Mouse (Mus musculus): ENCODE results near the gene Dmc1.

DNA sequence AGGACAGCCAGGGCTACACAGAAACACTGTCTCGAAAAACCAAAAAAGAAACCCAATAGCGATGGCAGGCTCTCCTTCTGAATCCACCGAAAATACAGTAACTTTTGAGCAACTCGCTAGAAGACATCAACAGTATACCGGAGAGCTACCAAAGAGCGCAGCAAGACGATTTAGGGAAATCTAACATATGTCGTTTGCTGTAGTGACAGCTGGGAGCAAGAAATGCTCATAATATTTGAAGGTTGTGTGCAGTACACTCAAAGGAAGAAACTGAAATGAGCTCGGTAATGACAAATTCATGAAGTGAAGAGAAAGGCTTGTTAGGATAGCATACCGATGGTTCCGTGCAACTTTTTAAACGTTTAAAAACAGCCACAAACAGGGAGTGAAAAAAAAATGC is 1.3 kb upstream of the Dmc1 start:
- TF ChIP-seq CTCF (IDR thresholded peaks at IDR 0.05; ENCODE audit: low read depth, low read length) = no peak
- TF ChIP-seq GATA1 (IDR thresholded peaks at IDR 0.05; ENCODE audit: borderline replicate concordance, low read length) = no peak
- TF ChIP-seq POLR2AphosphoS5 (IDR thresholded peaks at IDR 0.05; ENCODE audit: insufficient replicate concordance, low read depth, low read length) = no peak
- no peak for TF ChIP-seq GATA2 (IDR thresholded peaks at IDR 0.05; ENCODE audit: borderline replicate concordance, low read depth, low read length)
- TF ChIP-seq TAL1 (conservative IDR thresholded peaks at IDR 0.05; ENCODE audit: low read depth, low read length) = no peak

Measured in G1E (cell line).